Mouse (Mus musculus): Measurements from ENCODE around the gene Gcsh. TPM values are rescaled to one million over a fixed set of nuclear protein-coding genes. Genes with fewer than 3 reads are reported as not detected.

Gene Gcsh
- 16.5 TPM for polyA plus RNA-seq (2015; fragmentation: Illumina TruSeq; extraction: RNeasy Lipid Tissue Mini Kit (QIAGEN cat#74804); ENCODE audit: insufficient read depth, low read depth, low replicate concordance)

DNA sequence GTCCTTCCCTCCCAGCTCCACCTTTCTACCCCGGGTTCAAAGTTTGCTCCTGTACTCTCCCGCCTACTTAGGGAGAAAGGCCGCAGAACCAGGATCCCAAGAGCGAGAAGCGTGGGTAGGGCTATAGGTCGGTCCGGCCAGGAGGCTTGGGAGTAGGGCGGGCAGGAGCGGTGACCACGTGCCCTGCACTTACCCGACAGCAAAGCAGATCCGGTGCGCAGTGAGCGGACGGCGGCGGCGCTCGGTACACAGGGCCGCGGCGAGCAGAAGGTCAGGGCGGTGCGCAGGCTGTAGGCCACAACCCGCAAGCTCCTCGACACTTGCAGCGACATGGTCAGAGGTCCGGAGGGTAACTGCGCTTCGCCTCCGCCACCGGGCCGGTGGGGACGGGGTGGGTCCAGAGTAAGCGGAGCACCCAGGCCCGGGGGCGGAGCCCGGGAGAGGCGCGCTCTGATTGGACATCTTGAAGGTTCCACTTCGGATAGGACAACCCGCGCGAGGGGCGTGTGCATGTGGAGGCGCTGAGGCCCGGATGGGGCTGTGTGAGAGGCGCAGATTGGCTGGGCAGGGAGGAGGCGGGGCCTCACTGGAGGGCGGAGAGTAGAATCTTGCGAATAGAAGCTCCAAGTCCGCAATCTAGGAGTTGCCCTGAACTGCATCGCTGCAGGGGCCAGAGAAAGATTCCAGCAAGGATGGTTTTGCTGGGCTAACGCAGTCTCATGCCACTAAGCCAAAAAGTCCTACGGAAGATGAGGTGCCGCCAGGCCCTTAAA lies at the start of gene Gcsh:
Gene Gcsh (minus strand): TSS at position 443 of the 773 bp plus-strand sequence.

GRCm38 (mm10) chr8:116978631-116979256 lies 14.6 kb downstream of the Gcsh start, which contains the start of gene 1700030J22Rik:
Gene 1700030J22Rik (minus strand): TSS chr8:116978959.

DNA sequence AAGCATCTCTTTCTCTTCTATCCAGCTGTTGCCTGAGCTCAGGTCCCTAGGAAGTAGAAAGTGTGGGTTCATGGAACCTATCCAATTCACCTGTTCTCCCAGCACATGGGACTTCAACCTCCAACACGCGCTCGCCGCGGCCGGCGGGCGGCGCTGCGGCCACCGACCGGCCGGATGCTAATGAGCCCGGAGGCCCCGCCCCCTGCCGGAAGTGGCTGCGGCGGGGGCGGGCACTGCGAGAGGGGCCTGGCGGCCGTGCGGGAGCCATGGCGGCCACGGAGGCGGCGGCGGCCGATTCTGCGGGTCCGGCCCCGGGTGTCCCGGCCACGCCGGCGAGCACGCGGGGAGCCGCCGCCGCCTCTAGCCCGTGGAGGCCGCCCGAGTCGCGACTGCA lies 50.2 kb downstream of the Gcsh start, which contains the start of gene Atmin:
Gene Atmin (plus strand): TSS at position 233 of the 394 bp plus-strand sequence.

Other genes with a start within 250 kb of the Gcsh start
- 8.6 TPM for gene Cmc2, start 72.1 kb downstream of the Gcsh start, polyA plus RNA-seq (2015; fragmentation: Illumina TruSeq; extraction: RNeasy Lipid Tissue Mini Kit (QIAGEN cat#74804); ENCODE audit: insufficient read depth, low read depth, low replicate concordance)
- not detected for gene Cenpn, start 71.8 kb downstream of the Gcsh start, polyA plus RNA-seq (2015; fragmentation: Illumina TruSeq; extraction: RNeasy Lipid Tissue Mini Kit (QIAGEN cat#74804); ENCODE audit: insufficient read depth, low read depth, low replicate concordance)
- 2.3 TPM for gene Atmin, start 50.1 kb downstream of the Gcsh start, polyA plus RNA-seq (2015; fragmentation: Illumina TruSeq; extraction: RNeasy Lipid Tissue Mini Kit (QIAGEN cat#74804); ENCODE audit: insufficient read depth, low read depth, low replicate concordance)
- gene 1700030J22Rik, start 14.6 kb downstream of the Gcsh start, polyA plus RNA-seq (2015; fragmentation: Illumina TruSeq; extraction: RNeasy Lipid Tissue Mini Kit (QIAGEN cat#74804); ENCODE audit: insufficient read depth, low read depth, low replicate concordance) = 0.44 TPM
- 4.4 TPM for gene Pkd1l2, start 88.9 kb upstream of the Gcsh start, polyA plus RNA-seq (2015; fragmentation: Illumina TruSeq; extraction: RNeasy Lipid Tissue Mini Kit (QIAGEN cat#74804); ENCODE audit: insufficient read depth, low read depth, low replicate concordance)
- 0.35 TPM for gene Bco1, start 102.3 kb upstream of the Gcsh start, polyA plus RNA-seq (2015; fragmentation: Illumina TruSeq; extraction: RNeasy Lipid Tissue Mini Kit (QIAGEN cat#74804); ENCODE audit: insufficient read depth, low read depth, low replicate concordance)
- 1.2 TPM for gene Gan, start 164.6 kb upstream of the Gcsh start, polyA plus RNA-seq (2015; fragmentation: Illumina TruSeq; extraction: RNeasy Lipid Tissue Mini Kit (QIAGEN cat#74804); ENCODE audit: insufficient read depth, low read depth, low replicate concordance)

Data from pancreas, adult 10 weeks (tissue).